Mouse (Mus musculus): Measurements from ENCODE around the gene Mastl. TPM values are rescaled to one million over a fixed set of nuclear protein-coding genes. Genes with fewer than 3 reads are reported as not detected.

Gene Mastl
- polyA plus RNA-seq, 1 experiment, result 0.19 TPM

- DNase-seq, result peak; percentile 55
- peaks cover 9% of the 10 kb centered on the region for H3K4me1 ChIP-seq (ENCODE audit: control insufficient read depth, insufficient read depth, low read length)
- H3K27me3 ChIP-seq (replicated peaks; ENCODE audit: control insufficient read depth, insufficient read depth, low read length), result no peaks in the 10 kb centered on the region
- H3K27ac ChIP-seq (ENCODE audit: insufficient read depth, low read depth, low read length), result peak overlapping the region; percentile 13; the same call in 1 of the 2 replicates
- H3K4me3 ChIP-seq (ENCODE audit: insufficient read depth, low read depth, low read length), result peak overlapping the region; percentile 82
- H3K36me3 ChIP-seq (ENCODE audit: control insufficient read depth, insufficient read depth, low read length), result no peaks in the 10 kb centered on the region; the same call in 1 of the 2 replicates
- TF ChIP-seq POLR2A (IDR thresholded peaks at IDR 0.05; ENCODE audit: low read depth, low read length) (no peak), CTCF (conservative IDR thresholded peaks at IDR 0.05; ENCODE audit: insufficient read depth, insufficient read length, low read depth, low read length) (no peak)
- 3% methylated on average over 5 of the region's 5 CpGs for WGBS
These were observed 614 bp downstream of the Mastl start for GRCm38 (mm10) chr2:23155199-23155621.

- no peak for DNase-seq
- Histone ChIP-seq H3K27ac (ENCODE audit: insufficient read depth, low read depth, low read length) (no peak overlapping the region), H3K4me3 (ENCODE audit: insufficient read depth, low read depth, low read length) (no peak overlapping the region), H3K27me3 (replicated peaks; ENCODE audit: control insufficient read depth, insufficient read depth, low read length) (no peaks in the 10 kb centered on the region), H3K36me3 (ENCODE audit: control insufficient read depth, insufficient read depth, low read length) (no peaks in the 10 kb centered on the region), H3K4me1 (ENCODE audit: control insufficient read depth, insufficient read depth, low read length) (no peaks in the 10 kb centered on the region)
- TF ChIP-seq POLR2A (IDR thresholded peaks at IDR 0.05; ENCODE audit: low read depth, low read length) (no peak), CTCF (conservative IDR thresholded peaks at IDR 0.05; ENCODE audit: insufficient read depth, insufficient read length, low read depth, low read length) (no peak)
These were observed 36.3 kb downstream of the Mastl start for GRCm38 (mm10) chr2:23119573-23119972.

- H3K27ac ChIP-seq (ENCODE audit: insufficient read depth, low read depth, low read length), result no peak overlapping the region
- TF ChIP-seq CTCF (conservative IDR thresholded peaks at IDR 0.05; ENCODE audit: insufficient read depth, insufficient read length, low read depth, low read length) (no peak), POLR2A (IDR thresholded peaks at IDR 0.05; ENCODE audit: low read depth, low read length) (no peak)
- no peak for DNase-seq
- no peaks in the 10 kb centered on the region for H3K27me3 ChIP-seq (replicated peaks; ENCODE audit: control insufficient read depth, insufficient read depth, low read length)
- H3K4me1 ChIP-seq (ENCODE audit: control insufficient read depth, insufficient read depth, low read length), result no peaks in the 10 kb centered on the region
- H3K4me3 ChIP-seq (ENCODE audit: insufficient read depth, low read depth, low read length), result no peak overlapping the region
- H3K36me3 ChIP-seq (ENCODE audit: control insufficient read depth, insufficient read depth, low read length), result no peaks in the 10 kb centered on the region; the same call in 1 of the 2 replicates
These were observed 53.6 kb downstream of the Mastl start for GRCm38 (mm10) chr2:23102266-23102665.

GRCm38 (mm10) chr2:23097028-23097427 is 58.8 kb downstream of the Mastl start:
- TF ChIP-seq CTCF (conservative IDR thresholded peaks at IDR 0.05; ENCODE audit: insufficient read depth, insufficient read length, low read depth, low read length) (no peak), POLR2A (IDR thresholded peaks at IDR 0.05; ENCODE audit: low read depth, low read length) (no peak)
- DNase-seq, result no peak
- Histone ChIP-seq H3K27ac (ENCODE audit: insufficient read depth, low read depth, low read length) (no peak overlapping the region), H3K4me1 (ENCODE audit: control insufficient read depth, insufficient read depth, low read length) (no peaks in the 10 kb centered on the region), H3K4me3 (ENCODE audit: insufficient read depth, low read depth, low read length) (no peak overlapping the region), H3K27me3 (replicated peaks; ENCODE audit: control insufficient read depth, insufficient read depth, low read length) (no peaks in the 10 kb centered on the region), H3K36me3 (ENCODE audit: control insufficient read depth, insufficient read depth, low read length) (peaks cover 4% of the 10 kb centered on the region; the same call in 1 of the 2 replicates)

- H3K36me3 ChIP-seq (ENCODE audit: control insufficient read depth, insufficient read depth, low read length), result peaks cover 6% of the 10 kb centered on the region
These were observed 63.6 kb downstream of the Mastl start for GRCm38 (mm10) chr2:23092216-23092615.

GRCm38 (mm10) chr2:23084540-23084939 is 71.3 kb downstream of the Mastl start:
- TF ChIP-seq POLR2A (IDR thresholded peaks at IDR 0.05; ENCODE audit: low read depth, low read length) (no peak), CTCF (conservative IDR thresholded peaks at IDR 0.05; ENCODE audit: insufficient read depth, insufficient read length, low read depth, low read length) (no peak)
- H3K27ac ChIP-seq (ENCODE audit: insufficient read depth, low read depth, low read length), result no peak overlapping the region
- no peaks in the 10 kb centered on the region for H3K4me1 ChIP-seq (ENCODE audit: control insufficient read depth, insufficient read depth, low read length)
- no peaks in the 10 kb centered on the region for H3K27me3 ChIP-seq (replicated peaks; ENCODE audit: control insufficient read depth, insufficient read depth, low read length)
- WGBS, result 96% methylated on average over 8 of the region's 8 CpGs
- peaks cover 4% of the 10 kb centered on the region for H3K36me3 ChIP-seq (ENCODE audit: control insufficient read depth, insufficient read depth, low read length)
- no peak overlapping the region for H3K4me3 ChIP-seq (ENCODE audit: insufficient read depth, low read depth, low read length)
- no peak for DNase-seq

More at GRCm38 (mm10) chr2:23092216-23092615, 63.6 kb downstream of the Mastl start:
- no peak for TF ChIP-seq POLR2A (IDR thresholded peaks at IDR 0.05; ENCODE audit: low read depth, low read length)
- TF ChIP-seq CTCF (conservative IDR thresholded peaks at IDR 0.05; ENCODE audit: insufficient read depth, insufficient read length, low read depth, low read length), result peak; percentile 66
- no peaks in the 10 kb centered on the region for H3K4me1 ChIP-seq (ENCODE audit: control insufficient read depth, insufficient read depth, low read length)
- DNase-seq, result peak; percentile 50
- 58% methylated on average over 5 of the region's 5 CpGs for WGBS
- H3K27ac ChIP-seq (ENCODE audit: insufficient read depth, low read depth, low read length), result no peak overlapping the region
- no peak overlapping the region for H3K4me3 ChIP-seq (ENCODE audit: insufficient read depth, low read depth, low read length)
- no peaks in the 10 kb centered on the region for H3K27me3 ChIP-seq (replicated peaks; ENCODE audit: control insufficient read depth, insufficient read depth, low read length)

GRCm38 (mm10) chr2:23078588-23078987 is 77.2 kb downstream of the Mastl start:
- peaks cover 8% of the 10 kb centered on the region; the same call in 1 of the 2 replicates for H3K4me1 ChIP-seq (ENCODE audit: control insufficient read depth, insufficient read depth, low read length)
- 79% methylated on average over 2 of the region's 2 CpGs for WGBS
- H3K4me3 ChIP-seq (ENCODE audit: insufficient read depth, low read depth, low read length), result no peak overlapping the region
- TF ChIP-seq POLR2A (IDR thresholded peaks at IDR 0.05; ENCODE audit: low read depth, low read length) (no peak), CTCF (conservative IDR thresholded peaks at IDR 0.05; ENCODE audit: insufficient read depth, insufficient read length, low read depth, low read length) (no peak)
- H3K27me3 ChIP-seq (replicated peaks; ENCODE audit: control insufficient read depth, insufficient read depth, low read length), result no peaks in the 10 kb centered on the region; the same call in 1 of the 2 replicates
- H3K36me3 ChIP-seq (ENCODE audit: control insufficient read depth, insufficient read depth, low read length), result peaks cover 7% of the 10 kb centered on the region
- H3K27ac ChIP-seq (ENCODE audit: insufficient read depth, low read depth, low read length), result peak overlapping the region; percentile 69; the same call in 1 of the 2 replicates
- DNase-seq, result peak; percentile 71
